Mouse (Mus musculus) bone marrow, adult 2 months (tissue): ENCODE results near the gene Cox5a.

ENCODE experiments used
- CTCF ChIP-seq: fragments of 200-500 bp; IDR thresholded peaks from 2 replicates; pipeline ENCODE4 v1.5.1; 2011; ENCODE audit warnings: low read length, control low read depth; ENCODE audit not compliant: control insufficient read depth, insufficient read depth
- POLR2A ChIP-seq: fragments of 200-500 bp; IDR thresholded peaks from 2 replicates; pipeline ENCODE4 v1.6.1; 2011; ENCODE audit warnings: low read depth, mild to moderate bottlenecking, control low read depth, low read length, borderline replicate concordance; ENCODE audit not compliant: control insufficient read depth

- TF ChIP-seq CTCF (no peak), POLR2A (no peak)
These were observed 10.9 kb downstream of the Cox5a start for GRCm38 (mm10) chr9:57531946-57532345.
